Mouse (Mus musculus): Measurements from ENCODE around the gene Ercc1. TPM values are rescaled to one million over a fixed set of nuclear protein-coding genes. Genes with fewer than 3 reads are reported as not detected.

The Ercc1 gene
- polyA plus RNA-seq, 2 experiments, result 9.8 to 15.7 TPM

DNA sequence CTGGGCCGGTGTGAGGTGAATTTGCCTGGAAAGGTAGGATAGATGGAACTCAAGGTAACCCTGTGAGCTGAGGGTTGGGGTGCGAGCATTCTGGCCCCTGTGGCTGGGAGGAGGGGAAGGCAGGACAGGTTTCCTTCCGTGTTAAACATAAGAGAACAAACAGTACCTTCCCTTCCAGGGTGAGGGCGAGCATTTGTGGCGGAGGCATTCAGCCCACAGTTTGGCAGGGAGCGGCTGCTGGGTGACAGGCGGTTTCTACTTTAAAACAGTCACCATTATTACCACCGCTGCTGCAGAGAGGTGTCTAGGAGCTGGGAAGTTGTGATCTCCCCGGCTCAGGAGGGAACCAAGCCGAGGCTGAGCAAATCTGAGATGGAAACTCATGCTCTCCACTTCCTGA is 7.5 kb upstream of the Ercc1 start:
- H3K27me3 ChIP-seq (ENCODE audit: control insufficient read depth, insufficient read depth, low read length), result peaks cover 18% of the 10 kb centered on the region
- H3K36me3 ChIP-seq (replicated peaks; ENCODE audit: control insufficient read depth, insufficient read depth, low read depth), result no peaks in the 10 kb centered on the region
- WGBS (ENCODE audit: insufficient replicate concordance), result 45% methylated on average over 10 of the region's 10 CpGs
- H3K9me3 ChIP-seq (ENCODE audit: control insufficient read depth, low read length), result no peaks in the 10 kb centered on the region
- no peak overlapping the region for H3K4me2 ChIP-seq (ENCODE audit: low read depth)
- peaks cover 3% of the 10 kb centered on the region in 2 experiments; a peak in 2 of 4 replicates for H3K4me1 ChIP-seq (replicated peaks; ENCODE audit: control insufficient read depth in 2 of 2, insufficient read depth in 2 of 2, low read length in 1 of 2)
- no peak overlapping the region for H3K27ac ChIP-seq
- no peak overlapping the region for H3K9ac ChIP-seq (replicated peaks)
- TF ChIP-seq CTCF (IDR thresholded peaks at IDR 0.05; ENCODE audit: low read depth), result no peak
- TF ChIP-seq EP300 (IDR thresholded peaks at IDR 0.05; ENCODE audit: low read depth), result no peak
- H3K4me3 ChIP-seq (ENCODE audit: insufficient read depth in 1 of 2, low read depth in 2 of 2, low read length in 2 of 2), result no peak overlapping the region
- DNase-seq (ENCODE audit: low read depth in 3 of 3, low spot score in 3 of 3) (no peak), ATAC-seq (ENCODE audit: insufficient read depth) (no peak)

DNA sequence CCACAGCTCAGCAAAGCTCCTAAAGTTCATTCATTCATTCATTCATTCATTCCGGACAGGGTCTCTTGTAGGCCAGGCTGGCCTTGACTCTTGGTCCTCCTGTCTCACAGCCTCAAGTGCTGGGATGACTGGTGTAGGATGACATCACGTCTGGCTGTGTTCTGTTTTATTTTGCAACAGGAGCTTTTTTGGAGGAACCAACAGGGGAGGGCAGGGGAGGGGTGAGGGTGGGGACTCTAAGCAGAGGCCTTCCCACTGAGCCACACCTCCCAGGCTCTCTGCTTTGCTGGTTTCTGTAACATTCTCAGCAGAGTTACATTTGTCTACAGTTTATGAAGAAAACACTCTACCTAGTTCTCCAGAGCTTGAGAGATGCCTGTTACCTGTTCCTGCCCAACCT is 6.5 kb upstream of the Ercc1 start:
- Histone ChIP-seq H3K27ac (no peak overlapping the region), H3K4me1 (replicated peaks; ENCODE audit: control insufficient read depth in 2 of 2, insufficient read depth in 2 of 2, low read length in 1 of 2) (peaks cover 0 to 3% of the 10 kb centered on the region in 2 experiments; a peak in 2 of 4 replicates), H3K27me3 (ENCODE audit: control insufficient read depth, insufficient read depth, low read length) (peaks cover 24% of the 10 kb centered on the region), H3K4me2 (ENCODE audit: low read depth) (no peak overlapping the region), H3K4me3 (ENCODE audit: insufficient read depth in 1 of 2, low read depth in 2 of 2, low read length in 2 of 2) (no peak overlapping the region), H3K9me3 (ENCODE audit: control insufficient read depth, low read length) (no peaks in the 10 kb centered on the region), H3K9ac (replicated peaks) (no peak overlapping the region), H3K36me3 (replicated peaks; ENCODE audit: control insufficient read depth, insufficient read depth, low read depth) (no peaks in the 10 kb centered on the region)
- 36% methylated on average over 2 of the region's 2 CpGs for WGBS (ENCODE audit: insufficient replicate concordance)
- no peak for ATAC-seq (ENCODE audit: insufficient read depth)
- DNase-seq (ENCODE audit: low read depth in 3 of 3, low spot score in 3 of 3), result no peak
- TF ChIP-seq CTCF (IDR thresholded peaks at IDR 0.05; ENCODE audit: low read depth), result no peak
- TF ChIP-seq EP300 (IDR thresholded peaks at IDR 0.05; ENCODE audit: low read depth), result no peak

DNA sequence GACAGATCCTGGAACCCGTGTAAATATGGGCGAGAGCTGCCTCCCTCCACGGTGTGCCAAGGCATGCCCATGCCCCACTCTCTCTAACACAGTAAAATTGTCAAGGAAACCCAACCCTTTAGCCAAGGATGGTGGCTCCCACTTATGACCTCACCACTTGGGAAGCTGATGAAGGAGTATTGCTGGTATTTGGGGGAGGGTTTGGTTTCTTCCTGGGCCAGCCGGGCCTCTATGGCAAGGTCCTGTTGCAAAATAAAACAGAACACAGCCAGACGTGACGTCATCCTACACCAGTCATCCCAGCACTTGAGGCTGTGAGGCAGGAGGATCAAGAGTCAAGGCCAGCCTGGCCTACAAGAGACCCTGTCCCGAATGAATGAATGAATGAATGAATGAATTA is 6.0 kb upstream of the Ercc1 start:
- TF ChIP-seq EP300 (IDR thresholded peaks at IDR 0.05; ENCODE audit: low read depth) (no peak), CTCF (IDR thresholded peaks at IDR 0.05; ENCODE audit: low read depth) (no peak)
- no peak overlapping the region for H3K4me3 ChIP-seq (ENCODE audit: insufficient read depth in 1 of 2, low read depth in 2 of 2, low read length in 2 of 2)

DNA sequence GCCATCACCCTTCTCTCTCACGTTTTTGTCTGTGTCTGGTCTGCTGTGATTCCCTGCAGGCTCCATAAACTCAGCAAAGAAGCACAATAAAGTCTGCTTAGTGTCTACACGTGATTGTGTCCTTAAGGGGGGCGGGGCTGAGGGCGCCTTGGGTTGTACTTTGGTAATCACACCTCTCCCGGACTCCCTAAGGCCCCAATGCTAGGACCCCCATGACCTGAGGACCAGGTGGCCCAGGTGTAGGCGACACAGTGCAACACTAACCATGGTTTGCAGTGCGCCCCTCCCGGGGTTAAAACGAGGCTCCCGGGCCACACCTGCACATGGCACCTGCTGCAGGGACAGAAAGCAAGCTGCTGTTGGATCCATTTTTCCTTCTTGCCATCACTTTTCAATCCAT is 3.3 kb upstream of the Ercc1 start:
- Histone ChIP-seq H3K9me3 (ENCODE audit: control insufficient read depth, low read length) (no peaks in the 10 kb centered on the region), H3K4me1 (replicated peaks; ENCODE audit: control insufficient read depth in 2 of 2, insufficient read depth in 2 of 2, low read length in 1 of 2) (peaks cover 0 to 14% of the 10 kb centered on the region in 2 experiments; a peak in 3 of 4 replicates), H3K27me3 (ENCODE audit: control insufficient read depth, insufficient read depth, low read length) (peaks cover 31% of the 10 kb centered on the region), H3K27ac (no peak overlapping the region), H3K36me3 (replicated peaks; ENCODE audit: control insufficient read depth, insufficient read depth, low read depth) (no peaks in the 10 kb centered on the region), H3K9ac (replicated peaks) (no peak overlapping the region), H3K4me2 (ENCODE audit: low read depth) (no peak overlapping the region), H3K4me3 (ENCODE audit: insufficient read depth in 1 of 2, low read depth in 2 of 2, low read length in 2 of 2) (no peak overlapping the region)
- no peak for DNase-seq (ENCODE audit: low read depth in 3 of 3, low spot score in 3 of 3)
- no peak for TF ChIP-seq EP300 (IDR thresholded peaks at IDR 0.05; ENCODE audit: low read depth)
- no peak for TF ChIP-seq CTCF (IDR thresholded peaks at IDR 0.05; ENCODE audit: low read depth)
- 21% methylated on average over 10 of the region's 10 CpGs for WGBS (ENCODE audit: insufficient replicate concordance)
- no peak for ATAC-seq (ENCODE audit: insufficient read depth)

More for the DNA sequence above, 6.0 kb upstream of the Ercc1 start:
- Histone ChIP-seq H3K27ac (no peak overlapping the region), H3K4me2 (ENCODE audit: low read depth) (no peak overlapping the region), H3K36me3 (replicated peaks; ENCODE audit: control insufficient read depth, insufficient read depth, low read depth) (no peaks in the 10 kb centered on the region), H3K9me3 (ENCODE audit: control insufficient read depth, low read length) (no peaks in the 10 kb centered on the region), H3K4me1 (replicated peaks; ENCODE audit: control insufficient read depth in 2 of 2, insufficient read depth in 2 of 2, low read length in 1 of 2) (peaks cover 0 to 6% of the 10 kb centered on the region in 2 experiments; a peak in 2 of 4 replicates), H3K9ac (replicated peaks) (no peak overlapping the region), H3K27me3 (ENCODE audit: control insufficient read depth, insufficient read depth, low read length) (peaks cover 27% of the 10 kb centered on the region)
- ATAC-seq (ENCODE audit: insufficient read depth), result no peak
- WGBS (ENCODE audit: insufficient replicate concordance), result 60% methylated on average over 7 of the region's 7 CpGs
- no peak for DNase-seq (ENCODE audit: low read depth in 3 of 3, low spot score in 3 of 3)

DNA sequence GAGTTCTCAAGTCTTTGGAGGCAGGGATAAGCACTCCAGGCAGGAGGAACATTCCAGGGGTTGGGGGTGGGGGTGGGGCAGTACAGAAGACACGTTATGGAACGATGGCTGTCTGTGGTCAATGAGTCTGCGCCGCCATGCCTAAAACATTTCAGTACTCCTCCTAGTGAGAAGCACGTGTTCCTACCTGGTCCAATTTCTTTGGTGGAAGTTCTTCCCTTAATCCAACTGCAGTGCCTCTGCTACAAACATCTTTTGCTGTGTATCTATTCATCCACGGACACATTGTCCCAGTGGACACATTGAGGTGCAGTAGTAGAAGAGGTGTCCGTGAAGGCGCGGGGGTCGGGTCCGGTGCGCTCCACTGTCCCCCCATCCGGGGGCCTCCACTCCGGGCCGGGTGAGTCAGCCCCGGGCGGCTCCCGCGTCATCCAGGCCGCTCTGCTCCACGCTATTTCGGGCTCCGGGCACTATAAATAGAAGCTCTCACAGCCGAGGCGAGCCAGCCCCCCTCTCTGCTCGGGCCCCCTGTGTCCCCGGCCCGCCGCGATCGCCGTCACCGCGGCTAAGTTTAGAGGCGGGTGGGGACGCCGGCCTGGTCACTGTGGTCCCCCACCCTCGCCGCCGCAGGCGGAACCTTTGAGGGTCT is 2.7 kb upstream of the Ercc1 start:
- WGBS (ENCODE audit: insufficient replicate concordance), result under 1% methylated on average over 41 of the region's 41 CpGs
- Histone ChIP-seq H3K27ac (no peak overlapping the region), H3K4me1 (replicated peaks; ENCODE audit: control insufficient read depth in 2 of 2, insufficient read depth in 2 of 2, low read length in 1 of 2) (peaks cover 0 to 14% of the 10 kb centered on the region in 2 experiments; a peak in 3 of 4 replicates), H3K4me3 (ENCODE audit: insufficient read depth in 1 of 2, low read depth in 2 of 2, low read length in 2 of 2) (peak overlapping the region in 1 of 2 experiments; percentile 30; a peak in 2 of 4 replicates), H3K36me3 (replicated peaks; ENCODE audit: control insufficient read depth, insufficient read depth, low read depth) (no peaks in the 10 kb centered on the region), H3K27me3 (ENCODE audit: control insufficient read depth, insufficient read depth, low read length) (peaks cover 31% of the 10 kb centered on the region), H3K9ac (replicated peaks) (no peak overlapping the region), H3K4me2 (ENCODE audit: low read depth) (peak overlapping the region; percentile 38), H3K9me3 (ENCODE audit: control insufficient read depth, low read length) (no peaks in the 10 kb centered on the region)
- ATAC-seq (ENCODE audit: insufficient read depth), result no peak
- TF ChIP-seq EP300 (IDR thresholded peaks at IDR 0.05; ENCODE audit: low read depth) (no peak), CTCF (IDR thresholded peaks at IDR 0.05; ENCODE audit: low read depth) (no peak)
- no peak for DNase-seq (ENCODE audit: low read depth in 3 of 3, low spot score in 3 of 3)
